Mouse (Mus musculus) heart, postnatal 0 days (tissue): ENCODE measurements around the gene Crtc1. TPM values are rescaled to one million over a fixed set of nuclear protein-coding genes. Genes with fewer than 3 reads are reported as not detected.

Experiments used
- ATAC-seq: fragments of 200-750 bp; cut with Nextera tagmentation; 2 replicates; pipeline ENCODE4 v1.8.0; 2017; ENCODE audit warnings: low read depth, moderate number of reproducible peaks, moderate library complexity; ENCODE audit not compliant: insufficient read depth
- DNase-seq: peaks from one replicate; pipeline ENCODE4 v3.0.0-alpha.2; 2016; ENCODE audit warnings: low spot score
- H3K27ac ChIP-seq: fragments of 300-500 bp; sonication (generic); 2 replicates; pipeline ENCODE4 v1.5.1; 2014; ENCODE audit warnings: low read depth, mild to moderate bottlenecking
- H3K27me3 ChIP-seq: fragments of 300-500 bp; sonication (generic); 2 replicates; pipeline ENCODE4 v1.6.1; 2014; ENCODE audit warnings: low read length, mixed read lengths; ENCODE audit not compliant: control insufficient read depth, insufficient read depth
- H3K36me3 ChIP-seq: fragments of 300-500 bp; sonication (generic); replicated peaks from 2 replicates; pipeline ENCODE4 v1.6.1; 2014; ENCODE audit warnings: low read length, mixed read lengths; ENCODE audit not compliant: control insufficient read depth, insufficient read depth
- H3K4me1 ChIP-seq: fragments of 300-500 bp; sonication (generic); 2 replicates; pipeline ENCODE4 v1.6.1; 2014; ENCODE audit warnings: antibody characterized with exemption; ENCODE audit not compliant: control insufficient read depth, insufficient read depth
- H3K4me2 ChIP-seq: fragments of 300-500 bp; sonication (generic); 2 replicates; pipeline ENCODE4 v1.6.1; 2014; ENCODE audit warnings: low read depth, mild to moderate bottlenecking, low read length, moderate library complexity
- H3K4me3 ChIP-seq: fragments of 300-500 bp; sonication (generic); 2 replicates; pipeline ENCODE4 v1.5.1; 2014; ENCODE audit warnings: low read depth, low read length
- H3K9ac ChIP-seq: fragments of 300-500 bp; sonication (generic); replicated peaks from 2 replicates; pipeline ENCODE4 v1.6.1; 2014; ENCODE audit warnings: low read depth, low read length, mixed read lengths
- H3K9me3 ChIP-seq: fragments of 300-500 bp; sonication (generic); replicated peaks from 2 replicates; pipeline ENCODE4 v1.6.1; 2016; ENCODE audit warnings: low read length; ENCODE audit not compliant: control insufficient read depth
- CTCF ChIP-seq: IDR thresholded peaks from 2 replicates; pipeline ENCODE4 v1.5.1; 2016; ENCODE audit warnings: antibody characterized with exemption, control low read depth, low read depth
- EP300 ChIP-seq: IDR thresholded peaks from 2 replicates; pipeline ENCODE4 v1.6.1; 2016; ENCODE audit warnings: antibody characterized with exemption, low read depth
- WGBS: fragments of 180-500 bp; shearing (Covaris S2); extraction: QIAGEN DNeasy Blood & Tissue Kit; methylation state at CpG from one replicate; pipeline ENCODE4 v1.1.7; 2014; 5-methylcytosine and 5-hydroxymethylcytosine counted together
- polyA plus RNA-seq: library from polyadenylated mRNA; unstranded; fragments of >200 nt; fragmentation: Nextera tagmentation; extraction: Ambion mirVana; gene quantifications from 2 replicates; pipeline ENCODE4 v1.2.1, GENCODE M21; 2015
- total RNA-seq: library from RNA; depleted of rRNA; stranded (reverse); fragments of >200 nt; gene quantifications from 2 replicates; pipeline ENCODE4 v1.2.3, GENCODE M21; 2014; ENCODE audit warnings: low replicate concordance; rRNA removed

Crtc1 gene
- total and polyA plus RNA-seq, 2 experiments from 2014 or later = 6.0 to 6.9 TPM

DNA sequence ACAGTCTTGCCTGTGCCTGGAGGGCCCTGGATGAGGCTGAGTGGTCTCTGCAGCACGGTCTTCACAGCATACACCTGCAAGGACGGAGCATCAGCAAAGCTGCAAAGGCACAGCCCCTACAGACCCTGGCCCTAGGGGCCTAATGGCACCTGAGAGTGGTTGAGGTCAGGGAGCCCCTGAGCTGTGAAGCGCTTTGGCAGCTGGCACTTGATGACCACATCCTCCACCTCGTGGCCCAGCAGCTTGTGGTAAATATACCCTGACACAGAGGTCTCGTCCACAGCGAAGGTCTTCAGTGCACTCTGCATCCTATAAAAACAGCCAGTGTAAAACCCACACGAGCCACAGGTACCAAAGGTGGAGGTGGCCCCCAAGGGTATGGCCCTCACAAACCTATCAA is 100.4 kb downstream of the Crtc1 start:
- no peak for TF ChIP-seq EP300
- TF ChIP-seq CTCF = no peak
- no peaks in the 10 kb centered on the region for H3K4me1 ChIP-seq
- no peak for DNase-seq
- 82% methylated on average over 7 of the region's 7 CpGs for WGBS
- H3K36me3 ChIP-seq = peaks cover 97% of the 10 kb centered on the region
- H3K27ac ChIP-seq = no peak overlapping the region
- no peak overlapping the region for H3K4me2 ChIP-seq
- no peak overlapping the region for H3K4me3 ChIP-seq
- H3K9ac ChIP-seq = no peak overlapping the region
- no peak for ATAC-seq
- no peaks in the 10 kb centered on the region for H3K27me3 ChIP-seq
- H3K9me3 ChIP-seq = no peaks in the 10 kb centered on the region

DNA sequence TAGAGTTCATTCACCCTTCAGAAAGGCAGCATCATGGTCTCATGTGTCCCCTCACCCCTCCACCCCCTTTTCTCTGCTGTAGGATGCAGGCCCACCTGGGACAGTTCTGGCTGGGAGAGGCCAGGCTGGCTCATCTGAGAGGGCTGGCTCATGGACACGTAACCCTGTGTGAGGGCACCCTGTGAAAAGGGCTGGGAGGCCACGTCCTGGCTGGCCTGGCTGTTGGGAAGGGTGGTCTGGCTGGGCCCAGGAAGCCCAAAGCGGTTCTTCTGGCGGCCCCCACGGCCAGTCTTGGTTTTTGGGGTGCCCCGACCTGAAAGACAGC is 106.5 kb downstream of the Crtc1 start:
- no peak overlapping the region for H3K4me2 ChIP-seq
- 92% methylated on average over 6 of the region's 6 CpGs for WGBS
- ATAC-seq = no peak
- peaks cover 11% of the 10 kb centered on the region; the same call in 1 of the 2 replicates for H3K27me3 ChIP-seq
- H3K9me3 ChIP-seq = no peaks in the 10 kb centered on the region
- TF ChIP-seq EP300 (no peak), CTCF (no peak)
- H3K4me1 ChIP-seq = no peaks in the 10 kb centered on the region
- peaks cover 65% of the 10 kb centered on the region for H3K36me3 ChIP-seq
- H3K9ac ChIP-seq = no peak overlapping the region
- DNase-seq = no peak
- no peak overlapping the region for H3K27ac ChIP-seq
- no peak overlapping the region for H3K4me3 ChIP-seq

Other genes with a start within 250 kb of the Crtc1 start
- 20.6 and 29.1 TPM in 2 replicates for gene Slc25a42, start 227.3 kb downstream of the Crtc1 start, total RNA-seq
- gene Slc25a42, start 227.3 kb downstream of the Crtc1 start, polyA plus RNA-seq = 16.5 and 19.1 TPM in 2 replicates
- 32.0 and 48.7 TPM in 2 replicates for gene Sugp2, start 205.4 kb downstream of the Crtc1 start, total RNA-seq
- gene Sugp2, start 205.4 kb downstream of the Crtc1 start, polyA plus RNA-seq = 14.5 and 15.5 TPM in 2 replicates
- 20.1 and 26.5 TPM in 2 replicates for gene Armc6, start 205.1 kb downstream of the Crtc1 start, total RNA-seq
- gene Armc6, start 205.1 kb downstream of the Crtc1 start, polyA plus RNA-seq = 11.9 and 13.1 TPM in 2 replicates
- 29.1 and 38.9 TPM in 2 replicates for gene Homer3, start 156.8 kb downstream of the Crtc1 start, total RNA-seq
- 19.5 TPM in 2 replicates for gene Homer3, start 156.8 kb downstream of the Crtc1 start, polyA plus RNA-seq
- gene Ddx49, start 137.1 kb downstream of the Crtc1 start, total RNA-seq = 33.1 and 35.6 TPM in 2 replicates
- gene Ddx49, start 137.1 kb downstream of the Crtc1 start, polyA plus RNA-seq = 24.4 and 26.7 TPM in 2 replicates
- 154 and 193 TPM in 2 replicates for gene Cope, start 137.1 kb downstream of the Crtc1 start, total RNA-seq
- 294 and 295 TPM in 2 replicates for gene Cope, start 137.1 kb downstream of the Crtc1 start, polyA plus RNA-seq
- gene Cers1, start 123.8 kb downstream of the Crtc1 start, total RNA-seq = 0.80 TPM in 1 of 2 replicates, not detected in the other
- 0.27 and 0.59 TPM in 2 replicates for gene Cers1, start 123.8 kb downstream of the Crtc1 start, polyA plus RNA-seq
- not detected in 2 replicates for gene Gdf1, start 109.8 kb downstream of the Crtc1 start, total RNA-seq
- 0.18 and 0.20 TPM in 2 replicates for gene Gdf1, start 109.8 kb downstream of the Crtc1 start, polyA plus RNA-seq
- gene Upf1, start 86.3 kb downstream of the Crtc1 start, total RNA-seq = 16.5 and 26.3 TPM in 2 replicates
- gene Upf1, start 86.3 kb downstream of the Crtc1 start, polyA plus RNA-seq = 7.0 and 7.5 TPM in 2 replicates
- gene Comp, start 66.0 kb downstream of the Crtc1 start, total RNA-seq = 3.2 and 9.8 TPM in 2 replicates
- 4.2 and 4.4 TPM in 2 replicates for gene Comp, start 66.0 kb downstream of the Crtc1 start, polyA plus RNA-seq
- gene Klhl26, start 37.4 kb upstream of the Crtc1 start, total RNA-seq = 15.8 and 22.6 TPM in 2 replicates
- gene Klhl26, start 37.4 kb upstream of the Crtc1 start, polyA plus RNA-seq = 7.1 and 8.7 TPM in 2 replicates
- not detected in 2 replicates for gene Tmem59l, start 47.8 kb upstream of the Crtc1 start, total RNA-seq
- not detected in 2 replicates for gene Tmem59l, start 47.8 kb upstream of the Crtc1 start, polyA plus RNA-seq
- not detected in 2 replicates for gene Crlf1, start 53.6 kb upstream of the Crtc1 start, total RNA-seq
- 0.16 and 0.66 TPM in 2 replicates for gene Crlf1, start 53.6 kb upstream of the Crtc1 start, polyA plus RNA-seq
- gene Rex1bd, start 67.2 kb upstream of the Crtc1 start, total RNA-seq = 121 and 145 TPM in 2 replicates
- 139 and 146 TPM in 2 replicates for gene Rex1bd, start 67.2 kb upstream of the Crtc1 start, polyA plus RNA-seq
- 887 and 1,064 TPM in 2 replicates for gene Uba52, start 71.2 kb upstream of the Crtc1 start, total RNA-seq
- 1,011 and 1,075 TPM in 2 replicates for gene Uba52, start 71.2 kb upstream of the Crtc1 start, polyA plus RNA-seq
- gene Fkbp8, start 88.1 kb upstream of the Crtc1 start, total RNA-seq = 422 and 440 TPM in 2 replicates
- gene Fkbp8, start 88.1 kb upstream of the Crtc1 start, polyA plus RNA-seq = 195 and 200 TPM in 2 replicates
- 110 and 120 TPM in 2 replicates for gene Kxd1, start 88.4 kb upstream of the Crtc1 start, total RNA-seq
- 93.5 and 96.7 TPM in 2 replicates for gene Kxd1, start 88.4 kb upstream of the Crtc1 start, polyA plus RNA-seq
- 7.3 and 13.9 TPM in 2 replicates for gene Ell, start 99.9 kb upstream of the Crtc1 start, total RNA-seq
- gene Ell, start 99.9 kb upstream of the Crtc1 start, polyA plus RNA-seq = 7.9 and 9.1 TPM in 2 replicates
- 111 and 125 TPM in 2 replicates for gene Isyna1, start 154.8 kb upstream of the Crtc1 start, total RNA-seq
- gene Isyna1, start 154.8 kb upstream of the Crtc1 start, polyA plus RNA-seq = 53.3 and 59.6 TPM in 2 replicates
- 107 and 143 TPM in 2 replicates for gene Ssbp4, start 169.3 kb upstream of the Crtc1 start, total RNA-seq
- gene Ssbp4, start 169.3 kb upstream of the Crtc1 start, polyA plus RNA-seq = 55.6 and 57.3 TPM in 2 replicates
- gene Lrrc25, start 176.6 kb upstream of the Crtc1 start, total RNA-seq = 1.5 and 2.2 TPM in 2 replicates
- 1.3 and 1.6 TPM in 2 replicates for gene Lrrc25, start 176.6 kb upstream of the Crtc1 start, polyA plus RNA-seq
- gene Gdf15, start 192.9 kb upstream of the Crtc1 start, total RNA-seq = 0.15 and 5.4 TPM in 2 replicates
- 1.4 and 1.7 TPM in 2 replicates for gene Gdf15, start 192.9 kb upstream of the Crtc1 start, polyA plus RNA-seq
- gene Pgpep1, start 220.8 kb upstream of the Crtc1 start, total RNA-seq = 18.0 and 36.3 TPM in 2 replicates
- 26.9 and 29.1 TPM in 2 replicates for gene Pgpep1, start 220.8 kb upstream of the Crtc1 start, polyA plus RNA-seq
- gene Lsm4, start 233.7 kb upstream of the Crtc1 start, total RNA-seq = 438 and 495 TPM in 2 replicates
- 202 and 205 TPM in 2 replicates for gene Lsm4, start 233.7 kb upstream of the Crtc1 start, polyA plus RNA-seq